Mouse (Mus musculus): ENCODE measurements around the gene Dnah6. TPM values are rescaled to one million over a fixed set of nuclear protein-coding genes. Genes with fewer than 3 reads are reported as not detected.

Dnah6 gene
- polyA plus RNA-seq, 1 experiment from 2014 or later = 0.01 TPM

- no peaks in the 10 kb centered on the region for H3K4me1 ChIP-seq (ENCODE audit: insufficient read depth)
- H3K4me3 ChIP-seq (ENCODE audit: low read depth, low read length) = no peak overlapping the region
- H3K27ac ChIP-seq (ENCODE audit: low read depth) = no peak overlapping the region
- H3K36me3 ChIP-seq (replicated peaks; ENCODE audit: insufficient read depth, low read length) = no peaks in the 10 kb centered on the region
- TF ChIP-seq EP300 (IDR thresholded peaks at IDR 0.05; ENCODE audit: low read depth) (no peak), CTCF (IDR thresholded peaks at IDR 0.05; ENCODE audit: low read depth) (no peak)
- H3K9ac ChIP-seq (replicated peaks) = no peak overlapping the region
- WGBS (ENCODE audit: insufficient replicate concordance) = 77% methylated on average over 5 of the region's 5 CpGs
- H3K4me2 ChIP-seq (ENCODE audit: low read depth, low read length) = no peak overlapping the region
- no peaks in the 10 kb centered on the region for H3K27me3 ChIP-seq (ENCODE audit: insufficient read depth, low read length)
- no peaks in the 10 kb centered on the region for H3K9me3 ChIP-seq (ENCODE audit: low read length)
- DNase-seq = no peak
- ATAC-seq = no peak
Measured at GRCm38 (mm10) chr6:73003601-73004000, 217.8 kb downstream of the Dnah6 start.

- Histone ChIP-seq H3K36me3 (replicated peaks; ENCODE audit: insufficient read depth, low read length) (no peaks in the 10 kb centered on the region), H3K4me3 (ENCODE audit: low read depth, low read length) (no peak overlapping the region), H3K9ac (replicated peaks) (no peak overlapping the region), H3K4me1 (ENCODE audit: insufficient read depth) (no peaks in the 10 kb centered on the region), H3K27me3 (ENCODE audit: insufficient read depth, low read length) (no peaks in the 10 kb centered on the region), H3K27ac (ENCODE audit: low read depth) (no peak overlapping the region), H3K4me2 (ENCODE audit: low read depth, low read length) (no peak overlapping the region), H3K9me3 (ENCODE audit: low read length) (no peaks in the 10 kb centered on the region)
- ATAC-seq (no peak), DNase-seq (no peak)
- no peak for TF ChIP-seq EP300 (IDR thresholded peaks at IDR 0.05; ENCODE audit: low read depth)
- TF ChIP-seq CTCF (IDR thresholded peaks at IDR 0.05; ENCODE audit: low read depth) = no peak
- 48% methylated on average over 1 of the region's 1 CpGs for WGBS (ENCODE audit: insufficient replicate concordance)
Measured at GRCm38 (mm10) chr6:73002391-73002790, 219.1 kb downstream of the Dnah6 start.

- WGBS (ENCODE audit: insufficient replicate concordance) = 88% methylated on average over 1 of the region's 1 CpGs
- Histone ChIP-seq H3K9ac (replicated peaks) (no peak overlapping the region), H3K9me3 (ENCODE audit: low read length) (no peaks in the 10 kb centered on the region), H3K4me2 (ENCODE audit: low read depth, low read length) (no peak overlapping the region), H3K36me3 (replicated peaks; ENCODE audit: insufficient read depth, low read length) (no peaks in the 10 kb centered on the region), H3K4me3 (ENCODE audit: low read depth, low read length) (no peak overlapping the region), H3K4me1 (ENCODE audit: insufficient read depth) (no peaks in the 10 kb centered on the region), H3K27ac (ENCODE audit: low read depth) (no peak overlapping the region), H3K27me3 (ENCODE audit: insufficient read depth, low read length) (no peaks in the 10 kb centered on the region)
- TF ChIP-seq CTCF (IDR thresholded peaks at IDR 0.05; ENCODE audit: low read depth) (no peak), EP300 (IDR thresholded peaks at IDR 0.05; ENCODE audit: low read depth) (no peak)
- DNase-seq (no peak), ATAC-seq (no peak)
Measured at GRCm38 (mm10) chr6:72998809-72999208, 222.6 kb downstream of the Dnah6 start.

GRCm38 (mm10) chr6:72993688-72994082 is 227.8 kb downstream of the Dnah6 start:
- Histone ChIP-seq H3K36me3 (replicated peaks; ENCODE audit: insufficient read depth, low read length) (no peaks in the 10 kb centered on the region), H3K9ac (replicated peaks) (no peak overlapping the region), H3K9me3 (ENCODE audit: low read length) (no peaks in the 10 kb centered on the region), H3K27ac (ENCODE audit: low read depth) (no peak overlapping the region), H3K4me1 (ENCODE audit: insufficient read depth) (peaks cover 10% of the 10 kb centered on the region), H3K4me3 (ENCODE audit: low read depth, low read length) (no peak overlapping the region), H3K4me2 (ENCODE audit: low read depth, low read length) (no peak overlapping the region), H3K27me3 (ENCODE audit: insufficient read depth, low read length) (no peaks in the 10 kb centered on the region)
- whole genome bisulfite sequencing (ENCODE audit: insufficient replicate concordance) = 56% methylated on average over 5 of the region's 5 CpGs
- ATAC-seq (no peak), DNase-seq (no peak)
- TF ChIP-seq EP300 (IDR thresholded peaks at IDR 0.05; ENCODE audit: low read depth) (no peak), CTCF (IDR thresholded peaks at IDR 0.05; ENCODE audit: low read depth) (no peak)

- Histone ChIP-seq H3K27ac (ENCODE audit: low read depth) (no peak overlapping the region), H3K4me3 (ENCODE audit: low read depth, low read length) (no peak overlapping the region), H3K27me3 (ENCODE audit: insufficient read depth, low read length) (no peaks in the 10 kb centered on the region), H3K4me2 (ENCODE audit: low read depth, low read length) (no peak overlapping the region), H3K9ac (replicated peaks) (no peak overlapping the region), H3K4me1 (ENCODE audit: insufficient read depth) (peaks cover 10% of the 10 kb centered on the region), H3K36me3 (replicated peaks; ENCODE audit: insufficient read depth, low read length) (no peaks in the 10 kb centered on the region), H3K9me3 (ENCODE audit: low read length) (no peaks in the 10 kb centered on the region)
- DNase-seq (no peak), ATAC-seq (no peak)
- TF ChIP-seq EP300 (IDR thresholded peaks at IDR 0.05; ENCODE audit: low read depth) = no peak
- TF ChIP-seq CTCF (IDR thresholded peaks at IDR 0.05; ENCODE audit: low read depth) = no peak
- WGBS (ENCODE audit: insufficient replicate concordance) = 39% methylated on average over 8 of the region's 8 CpGs
Measured at GRCm38 (mm10) chr6:72993054-72993687, 228.3 kb downstream of the Dnah6 start.

GRCm38 (mm10) chr6:72990206-72990605 is 231.2 kb downstream of the Dnah6 start:
- 58% methylated on average over 5 of the region's 5 CpGs for WGBS (ENCODE audit: insufficient replicate concordance)
- H3K27ac ChIP-seq (ENCODE audit: low read depth) = no peak overlapping the region
- no peaks in the 10 kb centered on the region for H3K36me3 ChIP-seq (replicated peaks; ENCODE audit: insufficient read depth, low read length)
- no peaks in the 10 kb centered on the region for H3K27me3 ChIP-seq (ENCODE audit: insufficient read depth, low read length)
- H3K9me3 ChIP-seq (ENCODE audit: low read length) = no peaks in the 10 kb centered on the region
- peaks cover 10% of the 10 kb centered on the region for H3K4me1 ChIP-seq (ENCODE audit: insufficient read depth)
- H3K4me2 ChIP-seq (ENCODE audit: low read depth, low read length) = no peak overlapping the region
- H3K9ac ChIP-seq (replicated peaks) = no peak overlapping the region
- TF ChIP-seq EP300 (IDR thresholded peaks at IDR 0.05; ENCODE audit: low read depth) (no peak), CTCF (IDR thresholded peaks at IDR 0.05; ENCODE audit: low read depth) (no peak)
- no peak overlapping the region for H3K4me3 ChIP-seq (ENCODE audit: low read depth, low read length)
- DNase-seq (no peak), ATAC-seq (no peak)
